Mouse (Mus musculus): ENCODE results near the gene Tmem255b. TPM values are rescaled to one million over a fixed set of nuclear protein-coding genes. Genes with fewer than 3 reads are reported as not detected.

The Tmem255b gene
- polyA plus RNA-seq, 1 experiment from 2014 or later = 0.33 TPM

Other genes starting within 250 kb of the Tmem255b start
- 28.2 and 30.6 TPM in 2 replicates for gene Grtp1, start 234.6 kb upstream of the Tmem255b start, polyA plus RNA-seq (2014; fragmentation: Nextera tagmentation; extraction: Ambion mirVana)
- gene Adprhl1, start 181.0 kb upstream of the Tmem255b start, polyA plus RNA-seq (2014; fragmentation: Nextera tagmentation; extraction: Ambion mirVana) = 132 and 142 TPM in 2 replicates
- 27.0 and 27.2 TPM in 2 replicates for gene Dcun1d2, start 147.1 kb upstream of the Tmem255b start, polyA plus RNA-seq (2014; fragmentation: Nextera tagmentation; extraction: Ambion mirVana)
- 34.4 and 39.3 TPM in 2 replicates for gene Tmco3, start 147.0 kb upstream of the Tmem255b start, polyA plus RNA-seq (2014; fragmentation: Nextera tagmentation; extraction: Ambion mirVana)
- 108 and 114 TPM in 2 replicates for gene Tfdp1, start 96.4 kb upstream of the Tmem255b start, polyA plus RNA-seq (2014; fragmentation: Nextera tagmentation; extraction: Ambion mirVana)
- gene Atp4b, start 38.4 kb upstream of the Tmem255b start, polyA plus RNA-seq (2014; fragmentation: Nextera tagmentation; extraction: Ambion mirVana) = 0.21 TPM in 1 of 2 replicates, not detected in the other
- 0.04 and 0.06 TPM in 2 replicates for gene Grk1, start 30.1 kb upstream of the Tmem255b start, polyA plus RNA-seq (2014; fragmentation: Nextera tagmentation; extraction: Ambion mirVana)
- gene Gas6, start 59.3 kb downstream of the Tmem255b start, polyA plus RNA-seq (2014; fragmentation: Nextera tagmentation; extraction: Ambion mirVana) = 12.4 and 17.7 TPM in 2 replicates
- not detected in 2 replicates for gene 1700029H14Rik, start 127.3 kb downstream of the Tmem255b start, polyA plus RNA-seq (2014; fragmentation: Nextera tagmentation; extraction: Ambion mirVana)
- gene Rasa3, start 242.4 kb downstream of the Tmem255b start, polyA plus RNA-seq (2014; fragmentation: Nextera tagmentation; extraction: Ambion mirVana) = 26.3 and 36.3 TPM in 2 replicates